Mouse (Mus musculus) heart, embryonic 12.5 days (tissue): Measurements from ENCODE around the gene Olfr1391. TPM values are rescaled to one million over a fixed set of nuclear protein-coding genes. Genes with fewer than 3 reads are reported as not detected.
"Not testable (repeated sequence)": the region's sequence is repeated elsewhere in the genome, so short reads cannot be mapped to it uniquely, and the experiment has no call there.

Experiments used
- ATAC-seq: fragments of 200-750 bp; cut with Nextera tagmentation; 2 replicates; pipeline ENCODE4 v1.8.0; 2017; ENCODE audit warnings: moderate TSS enrichment, moderate library complexity; ENCODE audit not compliant: insufficient number of reproducible peaks, low FRiP score
- H3K27ac ChIP-seq: fragments of 300-500 bp; sonication (generic); 2 replicates; pipeline ENCODE4 v1.5.1; 2016; ENCODE audit warnings: mild to moderate bottlenecking, moderate library complexity; ENCODE audit not compliant: poor library complexity, severe bottlenecking
- H3K27me3 ChIP-seq: fragments of 300-500 bp; sonication (generic); replicated peaks from 2 replicates; pipeline ENCODE4 v1.6.1; 2016; ENCODE audit warnings: mild to moderate bottlenecking, moderate library complexity
- H3K36me3 ChIP-seq: fragments of 300-500 bp; sonication (generic); 2 replicates; pipeline ENCODE4 v1.6.1; 2016; ENCODE audit warnings: mild to moderate bottlenecking, moderate library complexity
- H3K4me1 ChIP-seq: fragments of 300-500 bp; sonication (generic); replicated peaks from 2 replicates; pipeline ENCODE4 v1.6.1; 2016; ENCODE audit warnings: mild to moderate bottlenecking
- H3K4me2 ChIP-seq: fragments of 300-500 bp; sonication (generic); 2 replicates; pipeline ENCODE4 v1.6.1; 2016; ENCODE audit warnings: mild to moderate bottlenecking, moderate library complexity
- H3K4me3 ChIP-seq: fragments of 300-500 bp; sonication (generic); 2 replicates; pipeline ENCODE4 v1.5.1; 2016; ENCODE audit warnings: mild to moderate bottlenecking
- H3K9ac ChIP-seq: fragments of 300-500 bp; sonication (generic); 2 replicates; pipeline ENCODE4 v1.6.1; 2016; ENCODE audit warnings: mild to moderate bottlenecking, moderate library complexity
- H3K9me3 ChIP-seq: fragments of 300-500 bp; sonication (generic); replicated peaks from 2 replicates; pipeline ENCODE4 v1.6.1; 2016; ENCODE audit warnings: mild to moderate bottlenecking, moderate library complexity
- WGBS: fragments of 180-500 bp; shearing (Covaris S2); methylation state at CpG from one replicate; pipeline ENCODE4 v1.1.7; 2016; 5-methylcytosine and 5-hydroxymethylcytosine counted together
- polyA plus RNA-seq: library from polyadenylated mRNA; unstranded; fragments of >200 nt; fragmentation: Nextera tagmentation; extraction: Ambion mirVana; gene quantifications from 2 replicates; pipeline ENCODE4 v1.2.1, GENCODE M21; 2016

The Olfr1391 gene
- polyA plus RNA-seq: not detected in 2 replicates

- H3K36me3 ChIP-seq: no peaks in the 10 kb centered on the region
- H3K4me2 ChIP-seq: no peak within 1 kb of the TSS
- H3K4me3 ChIP-seq: no peak within 1 kb of the TSS
- ATAC-seq: no peak
- no peaks in the 10 kb centered on the region for H3K9me3 ChIP-seq
- H3K27me3 ChIP-seq: no peaks in the 10 kb centered on the region
- no peak within 1 kb of the TSS for H3K9ac ChIP-seq
- no peak within 1 kb of the TSS for H3K27ac ChIP-seq
- 57% methylated on average over 2 of the region's 2 CpGs for WGBS
- H3K4me1 ChIP-seq: no peaks in the 10 kb centered on the region
Observed at GRCm38 (mm10) chr11:49322442-49322841, at the start of gene Olfr1391. TSS of gene Olfr1391 (plus strand) at chr11:49322742.

DNA sequence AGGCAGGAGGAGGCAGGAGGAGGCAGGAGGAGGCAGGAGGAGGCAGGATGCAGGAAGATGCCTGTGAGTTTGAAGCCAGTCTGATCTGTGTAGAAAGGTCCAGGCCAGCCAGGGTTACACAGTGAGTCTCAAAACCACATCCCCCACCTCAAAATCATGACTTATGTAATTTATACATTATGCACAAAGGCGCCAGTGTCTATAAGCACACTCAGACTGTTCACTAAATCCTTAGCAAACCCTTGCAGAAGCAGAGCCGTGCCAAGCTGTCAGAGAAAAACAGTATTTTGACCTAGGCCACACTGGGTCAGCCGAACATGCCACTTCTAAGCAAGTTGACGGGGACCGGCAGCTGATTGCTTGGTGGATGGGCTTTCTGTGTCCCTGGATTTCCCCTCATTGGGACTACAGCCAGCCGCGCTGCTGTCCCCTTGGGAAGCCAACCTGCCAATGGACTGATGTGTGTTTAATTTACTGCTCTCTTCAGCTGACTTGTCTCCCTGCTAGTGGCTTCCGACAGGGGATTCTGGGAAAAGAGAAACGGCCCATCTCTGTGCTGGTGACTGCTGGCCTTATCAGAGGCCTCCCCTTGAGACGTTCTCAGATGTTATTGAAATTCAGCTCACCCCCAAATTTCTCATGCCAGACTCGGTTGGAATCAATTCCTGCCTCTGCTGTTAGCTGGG is 48.6 kb upstream of the Olfr1391 start:
- Histone ChIP-seq H3K9me3 (no peaks in the 10 kb centered on the region), H3K36me3 (no peaks in the 10 kb centered on the region), H3K27ac (no peak overlapping the region), H3K4me2 (no peak overlapping the region), H3K27me3 (no peaks in the 10 kb centered on the region), H3K4me3 (no peak overlapping the region), H3K9ac (no peak overlapping the region), H3K4me1 (no peaks in the 10 kb centered on the region)
- ATAC-seq: no peak
- 62% methylated on average over 11 of the region's 11 CpGs for WGBS

GRCm38 (mm10) chr11:49278222-49278621 is 44.3 kb upstream of the Olfr1391 start, which contains the start of gene Olfr1393:
TSS of gene Olfr1393 (plus strand) at chr11:49278304.
- Histone ChIP-seq H3K36me3 (no peaks in the 10 kb centered on the region), H3K4me3 (no peak within 1 kb of the TSS), H3K27me3 (no peaks in the 10 kb centered on the region), H3K9me3 (no peaks in the 10 kb centered on the region), H3K27ac (no peak within 1 kb of the TSS), H3K9ac (no peak within 1 kb of the TSS), H3K4me1 (no peaks in the 10 kb centered on the region), H3K4me2 (no peak within 1 kb of the TSS)
- 58% methylated on average over 3 of the region's 3 CpGs for WGBS
- ATAC-seq: no peak

DNA sequence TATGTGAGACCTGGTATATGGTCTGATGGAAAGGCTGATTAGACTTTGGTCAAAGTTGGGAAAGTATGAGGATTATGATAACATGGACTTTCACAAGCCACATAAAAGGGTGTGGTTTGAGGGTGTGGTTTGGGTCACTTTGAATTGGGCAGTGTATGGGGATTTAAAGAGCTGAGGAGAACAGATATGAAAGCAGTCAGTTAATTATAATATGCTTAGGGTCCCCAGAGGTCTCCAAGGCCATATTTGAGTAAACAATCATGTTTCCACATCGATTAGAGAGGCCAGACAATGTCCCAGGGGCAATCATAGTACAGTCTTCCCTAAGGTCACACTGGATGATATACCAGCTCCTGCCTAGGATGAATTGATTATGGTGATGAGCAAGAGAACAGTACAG is 37.6 kb upstream of the Olfr1391 start, which contains the start of gene Olfr1392:
TSS of gene Olfr1392 (plus strand) at position 301 of the 400 bp plus-strand sequence.
- WGBS: 66% methylated on average over 1 of the region's 1 CpGs
- H3K9ac ChIP-seq, H3K27me3 ChIP-seq, H3K27ac ChIP-seq, ATAC-seq, H3K4me1 ChIP-seq, H3K4me3 ChIP-seq, H3K9me3 ChIP-seq, H3K4me2 ChIP-seq, H3K36me3 ChIP-seq: not testable (repeated sequence)

- Histone ChIP-seq H3K4me3 (no peak overlapping the region), H3K36me3 (no peaks in the 10 kb centered on the region), H3K27ac (no peak overlapping the region), H3K4me1 (no peaks in the 10 kb centered on the region), H3K9me3 (no peaks in the 10 kb centered on the region), H3K4me2 (no peak overlapping the region), H3K9ac (no peak overlapping the region), H3K27me3 (no peaks in the 10 kb centered on the region)
- no peak for ATAC-seq
- WGBS: 67% methylated on average over 2 of the region's 2 CpGs
Observed at GRCm38 (mm10) chr11:49287251-49287650, 35.3 kb upstream of the Olfr1391 start.

GRCm38 (mm10) chr11:49292777-49293176 is 29.8 kb upstream of the Olfr1391 start:
- Histone ChIP-seq H3K36me3 (no peaks in the 10 kb centered on the region), H3K9me3 (no peaks in the 10 kb centered on the region), H3K4me1 (no peaks in the 10 kb centered on the region), H3K9ac (no peak overlapping the region), H3K27ac (no peak overlapping the region), H3K4me2 (no peak overlapping the region), H3K4me3 (no peak overlapping the region), H3K27me3 (no peaks in the 10 kb centered on the region)
- no peak for ATAC-seq
- WGBS: 70% methylated on average over 3 of the region's 3 CpGs

DNA sequence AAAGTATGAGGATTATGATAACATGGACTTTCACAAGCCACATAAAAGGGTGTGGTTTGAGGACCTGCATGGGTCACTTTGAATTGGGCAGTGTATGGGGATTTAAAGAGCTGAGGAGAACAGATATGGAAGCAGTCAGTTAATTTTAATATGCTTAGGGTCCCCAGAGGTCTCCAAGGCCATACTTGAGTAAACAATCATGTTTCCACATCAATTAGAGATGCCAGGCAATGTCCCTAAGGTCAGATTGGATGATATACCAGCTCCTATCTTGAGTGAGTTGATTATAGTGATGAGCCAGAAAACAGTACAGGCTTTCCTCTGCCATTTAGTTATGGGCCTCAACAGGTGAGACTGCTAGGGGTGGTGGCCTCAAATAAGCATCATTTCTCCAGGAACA is 18.1 kb upstream of the Olfr1391 start, which contains the start of gene Olfr10:
TSS of gene Olfr10 (plus strand) at position 301 of the 400 bp plus-strand sequence.
- H3K9ac ChIP-seq: no peak within 1 kb of the TSS
- no peaks in the 10 kb centered on the region for H3K4me1 ChIP-seq
- H3K27me3 ChIP-seq: no peaks in the 10 kb centered on the region
- no peaks in the 10 kb centered on the region for H3K36me3 ChIP-seq
- no peak within 1 kb of the TSS for H3K4me3 ChIP-seq
- H3K27ac ChIP-seq: no peak within 1 kb of the TSS
- no peaks in the 10 kb centered on the region for H3K9me3 ChIP-seq
- no peak for ATAC-seq
- no peak within 1 kb of the TSS for H3K4me2 ChIP-seq

GRCm38 (mm10) chr11:49308547-49308946 is 14.0 kb upstream of the Olfr1391 start:
- not testable (repeated sequence) for H3K27me3 ChIP-seq, H3K4me1 ChIP-seq, H3K9ac ChIP-seq, H3K4me2 ChIP-seq, H3K36me3 ChIP-seq, H3K9me3 ChIP-seq, H3K27ac ChIP-seq, ATAC-seq, H3K4me3 ChIP-seq
- 74% methylated on average over 5 of the region's 5 CpGs for WGBS

DNA sequence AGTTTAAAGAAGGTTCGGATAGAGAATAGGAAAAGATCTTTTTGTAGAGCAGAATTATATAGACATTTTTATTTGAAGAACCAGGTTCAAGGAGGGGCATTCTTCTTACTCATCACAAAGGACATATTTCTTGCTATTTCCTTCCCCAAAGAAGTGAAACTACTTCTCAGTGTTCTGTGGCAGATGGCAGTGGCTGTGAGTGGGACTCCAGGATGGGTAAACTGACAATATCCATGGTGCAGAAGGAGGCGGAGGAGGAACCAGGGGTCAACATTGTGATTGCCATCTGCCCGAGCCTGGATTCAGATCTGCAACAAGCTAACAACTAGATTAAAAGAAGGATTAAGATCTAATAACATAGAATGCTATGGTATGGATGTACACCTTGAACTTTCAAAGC is 4.2 kb downstream of the Olfr1391 start:
- ATAC-seq: no peak
- H3K27ac ChIP-seq: no peak overlapping the region
- no peaks in the 10 kb centered on the region for H3K27me3 ChIP-seq
- H3K4me1 ChIP-seq: no peaks in the 10 kb centered on the region
- WGBS: 77% methylated on average over 3 of the region's 3 CpGs
- H3K4me3 ChIP-seq: no peak overlapping the region
- H3K36me3 ChIP-seq: no peaks in the 10 kb centered on the region
- no peak overlapping the region for H3K9ac ChIP-seq
- H3K4me2 ChIP-seq: no peak overlapping the region
- no peaks in the 10 kb centered on the region for H3K9me3 ChIP-seq

- no peak overlapping the region for H3K9ac ChIP-seq
- H3K27me3 ChIP-seq: no peaks in the 10 kb centered on the region
- no peaks in the 10 kb centered on the region for H3K9me3 ChIP-seq
- WGBS: 60% methylated on average over 1 of the region's 1 CpGs
- ATAC-seq: no peak
- no peak overlapping the region for H3K27ac ChIP-seq
- H3K36me3 ChIP-seq: no peaks in the 10 kb centered on the region
- no peaks in the 10 kb centered on the region for H3K4me1 ChIP-seq
- H3K4me2 ChIP-seq: no peak overlapping the region
- H3K4me3 ChIP-seq: no peak overlapping the region
Observed at GRCm38 (mm10) chr11:49329686-49330085, 7.1 kb downstream of the Olfr1391 start.

GRCm38 (mm10) chr11:49334888-49335287 is 12.3 kb downstream of the Olfr1391 start, which contains the start of gene Olfr1390:
TSS of gene Olfr1390 (plus strand) at chr11:49335188.
- ATAC-seq: no peak
- Histone ChIP-seq H3K9me3 (no peaks in the 10 kb centered on the region), H3K27ac (no peak within 1 kb of the TSS), H3K27me3 (no peaks in the 10 kb centered on the region), H3K36me3 (no peaks in the 10 kb centered on the region), H3K4me3 (no peak within 1 kb of the TSS), H3K4me2 (no peak within 1 kb of the TSS), H3K9ac (no peak within 1 kb of the TSS), H3K4me1 (no peaks in the 10 kb centered on the region)
- 71% methylated on average over 1 of the region's 1 CpGs for WGBS
